Mouse (Mus musculus): Measurements from ENCODE around the gene Astn2. TPM values are rescaled to one million over a fixed set of nuclear protein-coding genes. Genes with fewer than 3 reads are reported as not detected.

Gene Astn2
- polyA plus RNA-seq, 1 experiment from 2014 or later = 0.14 TPM

GRCm38 (mm10) chr4:65354580-65354979, 1049.8 kb downstream of the Astn2 start:
- 53% methylated on average over 4 of the region's 4 CpGs for WGBS
- no peaks in the 10 kb centered on the region for H3K36me3 ChIP-seq (ENCODE audit: control insufficient read depth, insufficient read depth)
- no peak overlapping the region for H3K27ac ChIP-seq (ENCODE audit: low read length)
- no peaks in the 10 kb centered on the region for H3K9me3 ChIP-seq (replicated peaks; ENCODE audit: control insufficient read depth, low read length)
- no peak for ATAC-seq (replicated peaks; ENCODE audit: extremely low read depth, insufficient read depth, low FRiP score)
- H3K4me3 ChIP-seq (ENCODE audit: low read length) = no peak overlapping the region
- no peaks in the 10 kb centered on the region for H3K27me3 ChIP-seq (ENCODE audit: control insufficient read depth, insufficient read depth, low read length)
- H3K9ac ChIP-seq (ENCODE audit: low read length) = no peak overlapping the region
- no peaks in the 10 kb centered on the region for H3K4me1 ChIP-seq (ENCODE audit: control insufficient read depth, insufficient read depth, low read length)
- no peak overlapping the region for H3K4me2 ChIP-seq (ENCODE audit: low read depth, low read length)

DNA sequence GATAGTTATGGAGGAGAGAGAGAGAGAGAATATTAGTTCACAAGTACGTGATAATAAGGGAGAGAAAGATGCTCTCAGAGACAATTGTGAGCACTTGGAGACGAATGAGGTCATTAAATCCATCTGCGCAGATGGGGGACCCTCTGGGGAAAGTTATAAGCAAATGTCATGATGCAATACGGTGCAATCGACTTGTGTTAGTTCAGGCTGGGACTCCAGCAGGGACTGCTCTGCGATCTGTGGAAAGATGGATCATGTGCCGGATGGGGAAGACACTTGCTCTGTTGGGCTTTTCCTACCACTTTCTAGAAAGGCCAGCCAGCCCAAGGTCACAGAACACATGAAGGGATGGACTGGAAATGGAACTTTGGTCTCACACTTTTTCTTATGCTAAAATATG, 1053.9 kb downstream of the Astn2 start:
- Histone ChIP-seq H3K9me3 (replicated peaks; ENCODE audit: control insufficient read depth, low read length) (no peaks in the 10 kb centered on the region), H3K27ac (ENCODE audit: low read length) (no peak overlapping the region), H3K9ac (ENCODE audit: low read length) (no peak overlapping the region), H3K4me2 (ENCODE audit: low read depth, low read length) (no peak overlapping the region), H3K4me1 (ENCODE audit: control insufficient read depth, insufficient read depth, low read length) (no peaks in the 10 kb centered on the region), H3K36me3 (ENCODE audit: control insufficient read depth, insufficient read depth) (no peaks in the 10 kb centered on the region), H3K4me3 (ENCODE audit: low read length) (no peak overlapping the region), H3K27me3 (ENCODE audit: control insufficient read depth, insufficient read depth, low read length) (no peaks in the 10 kb centered on the region)
- 79% methylated on average over 7 of the region's 7 CpGs for WGBS
- ATAC-seq (replicated peaks; ENCODE audit: extremely low read depth, insufficient read depth, low FRiP score) = no peak

DNA sequence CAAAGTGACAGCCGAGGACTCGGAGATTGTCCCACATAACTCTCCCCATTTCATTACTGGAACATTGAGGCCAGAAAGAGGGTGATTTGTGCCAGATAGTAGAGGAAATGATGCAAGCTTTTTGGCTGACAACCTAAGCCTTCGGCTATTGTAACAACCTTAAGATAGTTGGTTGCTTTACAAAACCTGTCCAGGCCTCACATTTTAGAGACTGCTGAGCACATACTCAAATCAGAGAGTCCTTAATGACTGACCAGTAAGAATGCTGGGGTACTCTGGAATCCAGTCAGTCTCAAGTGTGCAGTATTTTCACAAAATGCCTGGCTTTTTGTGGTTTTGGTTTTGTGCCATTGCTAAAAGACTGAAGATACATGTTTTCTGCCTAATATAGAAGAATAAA, 1062.6 kb downstream of the Astn2 start:
- H3K4me2 ChIP-seq (ENCODE audit: low read depth, low read length) = no peak overlapping the region
- no peaks in the 10 kb centered on the region for H3K9me3 ChIP-seq (replicated peaks; ENCODE audit: control insufficient read depth, low read length)
- ATAC-seq (replicated peaks; ENCODE audit: extremely low read depth, insufficient read depth, low FRiP score) = no peak
- H3K9ac ChIP-seq (ENCODE audit: low read length) = no peak overlapping the region
- H3K4me3 ChIP-seq (ENCODE audit: low read length) = no peak overlapping the region
- 71% methylated on average over 3 of the region's 3 CpGs for WGBS
- no peaks in the 10 kb centered on the region for H3K4me1 ChIP-seq (ENCODE audit: control insufficient read depth, insufficient read depth, low read length)
- H3K27me3 ChIP-seq (ENCODE audit: control insufficient read depth, insufficient read depth, low read length) = no peaks in the 10 kb centered on the region
- no peak overlapping the region for H3K27ac ChIP-seq (ENCODE audit: low read length)
- no peaks in the 10 kb centered on the region for H3K36me3 ChIP-seq (ENCODE audit: control insufficient read depth, insufficient read depth)

DNA sequence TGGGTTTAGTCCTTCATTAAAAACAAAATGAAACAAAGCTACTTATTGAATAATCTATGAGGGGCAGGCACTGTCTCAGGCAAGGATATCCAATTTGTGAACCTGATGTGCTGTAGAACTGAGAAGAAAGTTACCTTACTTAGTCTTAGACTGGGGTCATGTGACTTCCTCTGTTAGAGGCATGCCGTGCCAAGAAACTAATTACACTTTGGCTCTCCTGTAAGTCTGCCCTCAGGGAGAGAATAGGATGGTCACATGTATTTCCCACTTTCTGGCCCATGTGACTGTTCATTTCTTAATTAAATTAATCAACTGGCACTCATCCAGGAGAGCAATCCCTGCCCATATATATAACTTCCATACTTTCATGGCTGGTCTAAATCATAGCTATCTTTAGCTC, 1070.7 kb downstream of the Astn2 start:
- H3K4me1 ChIP-seq (ENCODE audit: control insufficient read depth, insufficient read depth, low read length) = no peaks in the 10 kb centered on the region
- H3K4me3 ChIP-seq (ENCODE audit: low read length) = no peak overlapping the region
- no peak for ATAC-seq (replicated peaks; ENCODE audit: extremely low read depth, insufficient read depth, low FRiP score)
- H3K9me3 ChIP-seq (replicated peaks; ENCODE audit: control insufficient read depth, low read length) = no peaks in the 10 kb centered on the region
- no peaks in the 10 kb centered on the region for H3K27me3 ChIP-seq (ENCODE audit: control insufficient read depth, insufficient read depth, low read length)
- H3K4me2 ChIP-seq (ENCODE audit: low read depth, low read length) = no peak overlapping the region
- H3K27ac ChIP-seq (ENCODE audit: low read length) = no peak overlapping the region
- WGBS = 43% methylated on average over 1 of the region's 1 CpGs
- H3K36me3 ChIP-seq (ENCODE audit: control insufficient read depth, insufficient read depth) = no peaks in the 10 kb centered on the region
- H3K9ac ChIP-seq (ENCODE audit: low read length) = no peak overlapping the region
